Mouse (Mus musculus) midbrain, embryonic 14.5 days (tissue): ENCODE measurements around the gene Gipc1. TPM values are rescaled to one million over a fixed set of nuclear protein-coding genes. Genes with fewer than 3 reads are reported as not detected.

ENCODE experiments used
- ATAC-seq: fragments of 200-750 bp; cut with Nextera tagmentation; 2 replicates; pipeline ENCODE4 v1.8.0; 2017; ENCODE audit warnings: moderate number of reproducible peaks, moderate library complexity; ENCODE audit not compliant: low FRiP score, low TSS enrichment
- DNase-seq: peaks from one replicate; pipeline ENCODE4 v3.0.0-alpha.2; 2015
- H3K27ac ChIP-seq: fragments of 300-500 bp; sonication (generic); replicated peaks from 2 replicates; pipeline ENCODE4 v1.5.1; 2014; ENCODE audit warnings: mild to moderate bottlenecking, low read depth, low read length, moderate library complexity
- H3K27me3 ChIP-seq: fragments of 300-500 bp; sonication (generic); 2 replicates; pipeline ENCODE4 v1.6.1; 2014; ENCODE audit warnings: low read length, control low read depth, mixed read lengths; ENCODE audit not compliant: control insufficient read depth, insufficient read depth
- H3K36me3 ChIP-seq: fragments of 300-500 bp; sonication (generic); 2 replicates; pipeline ENCODE4 v1.6.1; 2014; ENCODE audit warnings: low read length, control low read depth; ENCODE audit not compliant: control insufficient read depth, insufficient read depth
- H3K4me1 ChIP-seq: fragments of 300-500 bp; sonication (generic); 2 replicates; pipeline ENCODE4 v1.6.1; 2014; ENCODE audit warnings: mild to moderate bottlenecking, antibody characterized with exemption, low read length, control low read depth; ENCODE audit not compliant: control insufficient read depth, insufficient read depth
- H3K4me2 ChIP-seq: fragments of 300-500 bp; sonication (generic); 2 replicates; pipeline ENCODE4 v1.6.1; 2014; ENCODE audit warnings: mild to moderate bottlenecking, low read length, moderate library complexity
- H3K4me3 ChIP-seq: fragments of 300-500 bp; sonication (generic); replicated peaks from 2 replicates; pipeline ENCODE4 v1.5.1; 2014; ENCODE audit warnings: low read depth, low read length
- H3K9ac ChIP-seq: fragments of 300-500 bp; sonication (generic); replicated peaks from 2 replicates; pipeline ENCODE4 v1.6.1; 2014; ENCODE audit warnings: mild to moderate bottlenecking, low read length, moderate library complexity
- H3K9me3 ChIP-seq: fragments of 300-500 bp; sonication (generic); 2 replicates; pipeline ENCODE4 v1.6.1; 2016; ENCODE audit warnings: low read length, control low read depth, mixed read lengths; ENCODE audit not compliant: control insufficient read depth
- WGBS: fragments of 180-500 bp; shearing (Covaris S2); extraction: QIAGEN DNeasy Blood & Tissue Kit; methylation state at CpG from one replicate; pipeline ENCODE4 v1.1.7; 2014; 5-methylcytosine and 5-hydroxymethylcytosine counted together
- polyA plus RNA-seq: library from polyadenylated mRNA; unstranded; fragments of >200 nt; fragmentation: Nextera tagmentation; extraction: Ambion mirVana; gene quantifications from 2 replicates; pipeline ENCODE4 v1.2.1, GENCODE M21; 2014

Gene Gipc1
- polyA plus RNA-seq, 1 experiment from 2014 or later = 116 TPM

DNA sequence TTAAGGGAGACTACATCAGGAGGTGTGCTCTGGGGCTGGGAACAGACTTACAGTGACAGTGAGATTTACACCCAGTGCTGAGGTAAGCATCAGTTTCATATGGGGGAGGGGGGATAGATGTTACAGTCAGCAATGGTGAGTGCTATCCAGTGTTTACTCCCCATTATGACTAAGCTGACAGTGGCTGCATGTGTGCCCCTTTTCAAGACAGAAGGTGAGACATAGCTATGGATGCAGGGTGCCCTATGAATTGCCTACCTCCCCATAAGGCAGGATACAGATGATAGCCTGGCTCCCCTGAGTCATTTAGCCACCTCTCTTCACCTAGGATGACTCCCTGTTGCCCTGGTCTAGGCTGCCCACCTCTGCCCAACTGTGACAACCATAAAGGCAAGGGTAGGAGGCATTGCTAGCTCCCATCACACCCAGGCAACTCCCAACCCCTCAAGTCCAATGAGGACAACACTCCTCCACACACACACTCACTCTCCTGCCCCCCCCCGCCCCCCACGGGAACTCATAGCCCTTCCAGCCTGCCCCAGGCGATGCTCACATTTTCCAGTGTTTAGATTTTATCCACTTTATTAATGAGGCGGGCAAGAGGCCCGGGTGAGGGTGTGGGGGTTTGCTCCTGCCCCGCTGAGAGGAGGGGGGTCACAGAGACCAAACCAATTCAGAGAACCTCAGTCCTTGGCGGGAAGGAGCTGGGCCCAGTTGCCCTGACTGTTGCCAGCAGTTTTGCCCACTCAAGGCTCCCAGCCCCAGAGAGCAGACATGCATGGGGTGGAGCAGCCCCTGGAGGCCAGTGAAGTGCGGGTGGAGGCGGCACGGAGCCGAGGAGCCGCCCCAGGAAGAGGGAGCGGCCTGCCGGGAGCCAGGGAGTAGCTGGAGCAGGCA is 13.7 kb downstream of the Gipc1 start, which contains the start of gene Ptger1:
TSS of gene Ptger1 (plus strand) at position 710 of the 897 bp plus-strand sequence.
- no peak within 1 kb of the TSS; the same call in 1 of the 2 replicates for H3K9ac ChIP-seq
- H3K27ac ChIP-seq = no peak within 1 kb of the TSS

DNA sequence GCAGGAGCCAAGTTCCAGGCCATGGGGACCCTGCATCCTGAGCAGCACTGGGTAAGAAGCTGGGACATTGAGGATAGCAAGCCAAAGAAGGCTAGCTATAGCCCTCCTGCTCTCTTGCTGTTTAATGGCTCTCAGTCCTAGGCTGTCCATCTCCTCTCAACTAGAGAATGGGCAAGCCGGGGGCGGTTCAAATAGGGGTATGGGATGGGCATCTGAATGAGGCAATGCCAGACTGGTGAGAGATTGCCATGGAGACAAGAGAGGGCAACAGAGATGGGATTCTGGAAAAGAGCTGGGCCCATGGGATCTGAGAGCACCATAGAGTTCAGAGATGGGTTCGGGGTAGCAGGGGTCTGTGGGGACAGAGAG is 14.4 kb downstream of the Gipc1 start:
- ATAC-seq (no peak), DNase-seq (peak; percentile 12)
- Histone ChIP-seq H3K9me3 (no peaks in the 10 kb centered on the region), H3K4me3 (no peak overlapping the region), H3K9ac (no peak overlapping the region; the same call in 1 of the 2 replicates), H3K27me3 (no peaks in the 10 kb centered on the region), H3K27ac (no peak overlapping the region), H3K4me2 (no peak overlapping the region), H3K36me3 (peaks cover 37% of the 10 kb centered on the region), H3K4me1 (peaks cover 27% of the 10 kb centered on the region)
- 92% methylated on average over 3 of the region's 3 CpGs for WGBS

More for the DNA sequence above, 13.7 kb downstream of the Gipc1 start, which contains the start of gene Ptger1:
- DNase-seq (peak; percentile 23), ATAC-seq (no peak)
- H3K4me3 ChIP-seq = no peak within 1 kb of the TSS
- H3K9me3 ChIP-seq = no peaks in the 10 kb centered on the region
- peaks cover 31% of the 10 kb centered on the region for H3K36me3 ChIP-seq
- WGBS = 39% methylated on average over 14 of the region's 14 CpGs
- peaks cover 29% of the 10 kb centered on the region for H3K4me1 ChIP-seq
- no peak within 1 kb of the TSS for H3K4me2 ChIP-seq
- H3K27me3 ChIP-seq = no peaks in the 10 kb centered on the region

DNA sequence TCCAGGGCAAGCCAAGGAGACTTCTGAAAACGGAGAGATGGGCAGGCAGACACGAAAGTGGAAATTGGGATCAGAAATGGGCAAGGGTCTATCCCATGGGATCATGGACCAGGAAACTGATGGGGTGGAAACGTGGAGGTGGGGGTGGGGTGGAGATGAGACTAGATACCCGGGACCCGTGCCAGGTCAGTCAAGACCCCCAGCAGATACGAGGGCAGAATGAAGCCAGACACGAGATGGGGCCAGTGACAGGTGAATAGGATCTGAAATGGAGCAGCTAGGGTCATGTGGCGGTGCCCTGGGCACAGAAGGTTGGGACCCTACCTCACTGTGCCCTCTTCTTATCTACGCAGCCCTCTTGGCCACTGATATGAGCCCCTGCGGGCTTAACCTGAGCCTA is 15.0 kb downstream of the Gipc1 start:
- H3K9ac ChIP-seq = peak overlapping the region; percentile 55; the same call in 1 of the 2 replicates
- H3K4me1 ChIP-seq = peaks cover 23% of the 10 kb centered on the region
- ATAC-seq (peak; percentile 4; the same call in 1 of the 2 replicates), DNase-seq (no peak)
- no peaks in the 10 kb centered on the region for H3K9me3 ChIP-seq
- no peaks in the 10 kb centered on the region for H3K27me3 ChIP-seq
- peak overlapping the region; percentile 67 for H3K4me2 ChIP-seq
- 79% methylated on average over 10 of the region's 10 CpGs for WGBS
- H3K27ac ChIP-seq = no peak overlapping the region
- peaks cover 44% of the 10 kb centered on the region for H3K36me3 ChIP-seq
- H3K4me3 ChIP-seq = no peak overlapping the region; the same call in 1 of the 2 replicates

DNA sequence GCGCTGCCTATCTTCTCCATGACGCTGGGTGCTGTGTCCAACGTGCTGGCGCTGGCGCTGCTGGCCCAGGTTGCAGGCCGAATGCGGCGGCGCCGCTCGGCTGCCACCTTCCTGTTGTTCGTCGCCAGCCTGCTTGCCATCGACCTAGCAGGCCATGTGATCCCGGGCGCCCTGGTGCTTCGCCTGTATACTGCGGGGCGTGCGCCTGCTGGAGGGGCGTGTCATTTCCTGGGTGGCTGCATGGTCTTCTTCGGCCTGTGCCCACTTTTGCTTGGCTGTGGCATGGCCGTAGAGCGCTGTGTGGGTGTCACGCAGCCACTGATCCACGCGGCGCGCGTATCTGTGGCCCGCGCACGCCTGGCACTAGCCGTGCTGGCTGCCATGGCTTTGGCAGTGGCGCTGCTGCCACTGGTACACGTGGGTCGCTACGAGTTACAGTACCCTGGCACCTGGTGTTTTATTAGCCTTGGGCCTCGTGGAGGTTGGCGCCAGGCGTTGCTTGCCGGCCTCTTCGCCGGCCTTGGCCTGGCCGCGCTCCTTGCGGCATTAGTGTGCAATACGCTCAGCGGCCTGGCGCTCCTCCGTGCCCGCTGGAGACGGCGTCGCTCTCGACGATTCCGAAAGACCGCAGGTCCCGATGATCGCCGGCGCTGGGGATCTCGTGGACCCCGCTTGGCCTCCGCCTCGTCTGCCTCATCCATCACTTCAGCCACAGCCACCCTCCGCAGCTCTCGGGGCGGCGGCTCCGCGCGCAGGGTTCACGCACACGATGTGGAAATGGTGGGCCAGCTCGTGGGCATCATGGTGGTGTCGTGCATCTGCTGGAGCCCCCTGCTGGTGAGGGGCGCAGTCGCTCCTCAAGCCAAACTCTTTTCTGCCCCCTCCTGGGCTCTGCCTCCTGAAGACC is 15.8 kb downstream of the Gipc1 start:
- Histone ChIP-seq H3K27me3 (no peaks in the 10 kb centered on the region), H3K36me3 (peaks cover 51% of the 10 kb centered on the region), H3K4me2 (peak overlapping the region; percentile 67), H3K4me3 (peak overlapping the region; percentile 34), H3K27ac (peak overlapping the region; percentile 41; the same call in 1 of the 2 replicates), H3K9me3 (no peaks in the 10 kb centered on the region), H3K9ac (peak overlapping the region; percentile 55), H3K4me1 (peaks cover 23% of the 10 kb centered on the region)
- ATAC-seq = peak; percentile 62
- WGBS = 19% methylated on average over 80 of the region's 80 CpGs
- peak; percentile 90 for DNase-seq

DNA sequence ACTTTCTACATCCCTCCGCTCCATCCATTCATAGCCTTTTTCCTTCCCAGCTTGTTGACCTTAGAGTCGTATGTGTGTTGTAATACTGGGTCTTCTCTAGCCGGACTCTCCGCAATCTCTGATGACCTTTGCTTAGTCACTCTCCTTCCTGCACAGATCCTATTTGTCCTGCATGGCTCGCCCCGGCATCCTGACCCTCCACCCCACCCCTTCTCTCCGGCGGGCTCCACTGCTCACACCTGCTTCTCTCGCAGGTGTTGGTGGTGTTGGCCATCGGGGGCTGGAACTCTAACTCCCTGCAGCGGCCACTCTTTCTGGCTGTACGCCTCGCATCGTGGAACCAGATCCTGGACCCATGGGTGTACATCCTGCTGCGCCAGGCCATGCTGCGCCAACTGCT is 16.5 kb downstream of the Gipc1 start:
- Histone ChIP-seq H3K36me3 (peaks cover 52% of the 10 kb centered on the region), H3K27ac (no peak overlapping the region), H3K4me2 (peak overlapping the region; percentile 67), H3K9ac (no peak overlapping the region; the same call in 1 of the 2 replicates), H3K9me3 (no peaks in the 10 kb centered on the region), H3K27me3 (no peaks in the 10 kb centered on the region), H3K4me1 (peaks cover 23% of the 10 kb centered on the region), H3K4me3 (no peak overlapping the region)
- WGBS = 80% methylated on average over 16 of the region's 16 CpGs
- DNase-seq = no peak
- no peak for ATAC-seq

DNA sequence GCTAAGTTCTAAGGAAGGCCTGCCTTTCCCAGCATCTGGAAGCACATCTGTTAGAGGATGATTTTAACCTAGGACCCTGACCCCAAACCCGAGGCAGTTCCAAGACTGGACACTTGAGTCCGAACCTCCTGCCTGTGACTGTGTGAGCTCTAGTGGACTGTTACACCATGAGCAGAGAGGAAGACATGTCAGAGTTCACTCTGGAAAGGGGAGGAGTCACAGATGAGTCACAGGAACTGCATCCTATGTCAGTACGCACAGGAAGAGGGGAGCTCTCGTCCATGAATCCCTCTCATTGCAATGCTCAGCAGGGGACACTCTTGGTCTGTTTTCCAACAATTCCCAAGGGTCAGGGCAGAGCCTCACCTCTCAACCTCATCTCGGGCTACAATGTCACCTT is 20.5 kb downstream of the Gipc1 start:
- Histone ChIP-seq H3K27ac (no peak overlapping the region), H3K4me1 (peaks cover 9% of the 10 kb centered on the region), H3K36me3 (peaks cover 68% of the 10 kb centered on the region), H3K9me3 (no peaks in the 10 kb centered on the region), H3K27me3 (no peaks in the 10 kb centered on the region), H3K9ac (no peak overlapping the region), H3K4me3 (no peak overlapping the region), H3K4me2 (no peak overlapping the region)
- ATAC-seq = no peak
- WGBS = 73% methylated on average over 5 of the region's 5 CpGs
- no peak for DNase-seq

DNA sequence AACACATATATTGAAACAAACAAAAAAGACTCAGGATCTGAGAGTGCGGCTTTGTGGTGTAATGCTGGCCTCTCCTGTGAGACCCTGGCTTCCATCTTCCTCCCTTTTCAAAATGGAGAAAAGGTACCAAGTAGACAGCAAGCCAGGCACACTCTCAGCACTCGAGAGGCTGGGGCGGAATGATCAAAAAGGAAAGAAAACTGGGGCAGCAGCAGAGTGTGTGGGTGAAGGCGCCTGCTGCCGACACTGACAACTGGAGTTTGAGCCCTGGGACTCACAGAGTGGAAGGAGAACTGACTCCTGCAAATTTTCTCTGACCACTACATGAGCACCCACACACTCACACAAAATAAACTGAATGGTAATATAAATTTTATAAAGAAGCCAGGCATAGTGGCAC is 22.0 kb downstream of the Gipc1 start:
- no peaks in the 10 kb centered on the region for H3K9me3 ChIP-seq
- H3K4me3 ChIP-seq = no peak overlapping the region
- H3K4me2 ChIP-seq = no peak overlapping the region
- peaks cover 79% of the 10 kb centered on the region for H3K36me3 ChIP-seq
- DNase-seq (no peak), ATAC-seq (no peak)
- H3K9ac ChIP-seq = no peak overlapping the region
- no peaks in the 10 kb centered on the region for H3K27me3 ChIP-seq
- WGBS = 92% methylated on average over 5 of the region's 5 CpGs
- no peak overlapping the region for H3K27ac ChIP-seq
- no peaks in the 10 kb centered on the region for H3K4me1 ChIP-seq

DNA sequence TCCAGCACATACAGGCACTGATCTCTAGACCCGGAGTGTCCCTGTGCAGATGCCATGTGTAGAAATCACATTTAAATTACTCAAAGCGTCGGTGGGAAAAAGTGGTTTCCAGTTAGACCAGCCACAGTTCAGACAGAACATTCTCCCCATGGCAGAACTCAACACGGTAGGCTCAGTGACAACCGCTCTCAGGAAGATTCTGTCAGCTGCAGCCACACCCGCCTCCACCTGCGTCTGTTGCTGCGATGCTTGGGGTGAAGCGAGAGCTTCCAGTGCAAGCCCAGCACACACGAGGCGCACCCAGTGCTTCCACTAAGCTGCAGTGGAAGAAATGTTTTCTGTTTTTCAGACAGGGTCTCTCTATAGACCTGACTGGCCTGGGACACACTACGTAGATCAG is 27.4 kb downstream of the Gipc1 start:
- no peak overlapping the region for H3K4me3 ChIP-seq
- peaks cover 84% of the 10 kb centered on the region for H3K36me3 ChIP-seq
- no peaks in the 10 kb centered on the region for H3K27me3 ChIP-seq
- H3K4me2 ChIP-seq = no peak overlapping the region
- no peak for DNase-seq
- no peak overlapping the region for H3K9ac ChIP-seq
- 94% methylated on average over 12 of the region's 12 CpGs for WGBS
- no peak for ATAC-seq
- no peaks in the 10 kb centered on the region for H3K9me3 ChIP-seq
- H3K27ac ChIP-seq = no peak overlapping the region
- H3K4me1 ChIP-seq = no peaks in the 10 kb centered on the region
